Mouse (Mus musculus): ENCODE data around the gene Pou5f2. TPM values are rescaled to one million over a fixed set of nuclear protein-coding genes. Genes with fewer than 3 reads are reported as not detected.

Gene Pou5f2
- 0.96 and 1.2 TPM in 2 replicates for polyA plus RNA-seq (2015; fragmentation: Nextera tagmentation; extraction: Ambion mirVana)

- Histone ChIP-seq H3K4me1 (replicated peaks) (no peaks in the 10 kb centered on the region), H3K36me3 (no peaks in the 10 kb centered on the region), H3K9ac (no peak within 1 kb of the TSS), H3K27me3 (replicated peaks) (no peaks in the 10 kb centered on the region), H3K4me3 (replicated peaks) (no peak within 1 kb of the TSS), H3K27ac (no peak within 1 kb of the TSS), H3K9me3 (no peaks in the 10 kb centered on the region), H3K4me2 (replicated peaks) (no peak within 1 kb of the TSS)
- 55% methylated on average over 15 of the region's 15 CpGs for WGBS
- ATAC-seq: no peak
Observed at GRCm38 (mm10) chr13:78024683-78025294, at the start of gene Pou5f2. Pou5f2 (plus strand) TSS chr13:78024902.

GRCm38 (mm10) chr13:77976248-77976647 is 48.5 kb upstream of the Pou5f2 start:
- no peaks in the 10 kb centered on the region for H3K36me3 ChIP-seq
- no peaks in the 10 kb centered on the region for H3K27me3 ChIP-seq (replicated peaks)
- no peaks in the 10 kb centered on the region for H3K9me3 ChIP-seq
- no peak overlapping the region for H3K27ac ChIP-seq
- H3K9ac ChIP-seq: no peak overlapping the region
- 51% methylated on average over 3 of the region's 3 CpGs for WGBS
- H3K4me2 ChIP-seq (replicated peaks): no peak overlapping the region
- no peak overlapping the region for H3K4me3 ChIP-seq (replicated peaks)
- H3K4me1 ChIP-seq (replicated peaks): no peaks in the 10 kb centered on the region
- ATAC-seq: no peak

- Histone ChIP-seq H3K9me3 (no peaks in the 10 kb centered on the region), H3K9ac (no peak overlapping the region), H3K4me2 (replicated peaks) (no peak overlapping the region), H3K4me1 (replicated peaks) (no peaks in the 10 kb centered on the region), H3K27ac (no peak overlapping the region), H3K27me3 (replicated peaks) (no peaks in the 10 kb centered on the region), H3K4me3 (replicated peaks) (no peak overlapping the region), H3K36me3 (no peaks in the 10 kb centered on the region)
- peak; percentile 39; the same call in 1 of the 2 replicates for ATAC-seq
- WGBS: 77% methylated on average over 1 of the region's 1 CpGs
Observed at GRCm38 (mm10) chr13:77977121-77977520, 47.6 kb upstream of the Pou5f2 start.

GRCm38 (mm10) chr13:77982105-77982851 is 42.4 kb upstream of the Pou5f2 start:
- Histone ChIP-seq H3K27me3 (replicated peaks) (no peaks in the 10 kb centered on the region), H3K4me3 (replicated peaks) (no peak overlapping the region), H3K9ac (no peak overlapping the region), H3K4me1 (replicated peaks) (no peaks in the 10 kb centered on the region), H3K36me3 (no peaks in the 10 kb centered on the region), H3K4me2 (replicated peaks) (no peak overlapping the region), H3K9me3 (no peaks in the 10 kb centered on the region), H3K27ac (no peak overlapping the region)
- 34% methylated on average over 5 of the region's 5 CpGs for WGBS
- ATAC-seq: no peak

GRCm38 (mm10) chr13:77982852-77983202 is 41.9 kb upstream of the Pou5f2 start:
- Histone ChIP-seq H3K27me3 (replicated peaks) (no peaks in the 10 kb centered on the region), H3K4me2 (replicated peaks) (no peak overlapping the region), H3K4me1 (replicated peaks) (no peaks in the 10 kb centered on the region), H3K36me3 (no peaks in the 10 kb centered on the region), H3K9ac (no peak overlapping the region), H3K27ac (no peak overlapping the region), H3K9me3 (no peaks in the 10 kb centered on the region), H3K4me3 (replicated peaks) (no peak overlapping the region)
- no peak for ATAC-seq
- WGBS: 77% methylated on average over 2 of the region's 2 CpGs

- H3K4me2 ChIP-seq (replicated peaks): no peak overlapping the region
- no peaks in the 10 kb centered on the region for H3K36me3 ChIP-seq
- no peak for ATAC-seq
- H3K9me3 ChIP-seq: no peaks in the 10 kb centered on the region
- H3K27ac ChIP-seq: no peak overlapping the region
- 74% methylated on average over 5 of the region's 5 CpGs for WGBS
- no peak overlapping the region for H3K4me3 ChIP-seq (replicated peaks)
- no peaks in the 10 kb centered on the region for H3K4me1 ChIP-seq (replicated peaks)
- no peak overlapping the region for H3K9ac ChIP-seq
- H3K27me3 ChIP-seq (replicated peaks): no peaks in the 10 kb centered on the region
Observed at GRCm38 (mm10) chr13:77991189-77991886, 33.4 kb upstream of the Pou5f2 start.

- Histone ChIP-seq H3K36me3 (no peaks in the 10 kb centered on the region), H3K4me3 (replicated peaks) (no peak overlapping the region), H3K27me3 (replicated peaks) (no peaks in the 10 kb centered on the region), H3K4me1 (replicated peaks) (no peaks in the 10 kb centered on the region), H3K27ac (no peak overlapping the region), H3K9ac (no peak overlapping the region), H3K9me3 (no peaks in the 10 kb centered on the region), H3K4me2 (replicated peaks) (no peak overlapping the region)
- 76% methylated on average over 4 of the region's 4 CpGs for WGBS
- no peak for ATAC-seq
Observed at GRCm38 (mm10) chr13:78004649-78005048, 20.1 kb upstream of the Pou5f2 start.

- no peak overlapping the region for H3K4me3 ChIP-seq (replicated peaks)
- H3K9ac ChIP-seq: no peak overlapping the region
- no peak for ATAC-seq
- no peak overlapping the region for H3K27ac ChIP-seq
- H3K36me3 ChIP-seq: no peaks in the 10 kb centered on the region
- H3K27me3 ChIP-seq (replicated peaks): no peaks in the 10 kb centered on the region
- H3K9me3 ChIP-seq: no peaks in the 10 kb centered on the region
- H3K4me2 ChIP-seq (replicated peaks): no peak overlapping the region
- no peaks in the 10 kb centered on the region for H3K4me1 ChIP-seq (replicated peaks)
- WGBS: 56% methylated on average over 3 of the region's 3 CpGs
Observed at GRCm38 (mm10) chr13:78005344-78005743, 19.4 kb upstream of the Pou5f2 start.

- Histone ChIP-seq H3K4me3 (replicated peaks) (no peak overlapping the region), H3K9ac (no peak overlapping the region), H3K27ac (no peak overlapping the region), H3K9me3 (no peaks in the 10 kb centered on the region), H3K36me3 (no peaks in the 10 kb centered on the region), H3K27me3 (replicated peaks) (no peaks in the 10 kb centered on the region), H3K4me1 (replicated peaks) (no peaks in the 10 kb centered on the region), H3K4me2 (replicated peaks) (no peak overlapping the region)
- WGBS: 86% methylated on average over 1 of the region's 1 CpGs
- no peak for ATAC-seq
Observed at GRCm38 (mm10) chr13:78010176-78010575, 14.5 kb upstream of the Pou5f2 start.

GRCm38 (mm10) chr13:78032821-78033220 is 8.1 kb downstream of the Pou5f2 start:
- no peak overlapping the region for H3K4me2 ChIP-seq (replicated peaks)
- 13% methylated on average over 1 of the region's 1 CpGs for WGBS
- no peak for ATAC-seq

GRCm38 (mm10) chr13:78037203-78037602 is 12.5 kb downstream of the Pou5f2 start:
- no peak overlapping the region for H3K4me2 ChIP-seq (replicated peaks)
- no peak overlapping the region for H3K27ac ChIP-seq
- H3K4me1 ChIP-seq (replicated peaks): no peaks in the 10 kb centered on the region
- H3K4me3 ChIP-seq (replicated peaks): no peak overlapping the region
- H3K27me3 ChIP-seq (replicated peaks): no peaks in the 10 kb centered on the region
- H3K9me3 ChIP-seq: no peaks in the 10 kb centered on the region
- no peak for ATAC-seq
- whole genome bisulfite sequencing: 74% methylated on average over 1 of the region's 1 CpGs
- H3K36me3 ChIP-seq: no peaks in the 10 kb centered on the region
- H3K9ac ChIP-seq: no peak overlapping the region

More at GRCm38 (mm10) chr13:78032821-78033220, 8.1 kb downstream of the Pou5f2 start:
- Histone ChIP-seq H3K27ac (no peak overlapping the region), H3K36me3 (no peaks in the 10 kb centered on the region), H3K9ac (no peak overlapping the region), H3K4me1 (replicated peaks) (no peaks in the 10 kb centered on the region), H3K9me3 (no peaks in the 10 kb centered on the region), H3K4me3 (replicated peaks) (no peak overlapping the region), H3K27me3 (replicated peaks) (no peaks in the 10 kb centered on the region)

GRCm38 (mm10) chr13:78043203-78043602 is 18.5 kb downstream of the Pou5f2 start:
- Histone ChIP-seq H3K4me2 (replicated peaks) (no peak overlapping the region), H3K9me3 (no peaks in the 10 kb centered on the region), H3K27me3 (replicated peaks) (no peaks in the 10 kb centered on the region), H3K36me3 (no peaks in the 10 kb centered on the region), H3K27ac (no peak overlapping the region), H3K4me1 (replicated peaks) (no peaks in the 10 kb centered on the region), H3K9ac (no peak overlapping the region), H3K4me3 (replicated peaks) (no peak overlapping the region)
- WGBS: 64% methylated on average over 6 of the region's 6 CpGs
- ATAC-seq: no peak
